Mouse (Mus musculus): ENCODE results near the gene Cdk14. TPM values are rescaled to one million over a fixed set of nuclear protein-coding genes. Genes with fewer than 3 reads are reported as not detected.

The Cdk14 gene
- polyA plus RNA-seq, 1 experiment from 2014 or later = 2.1 TPM

DNA sequence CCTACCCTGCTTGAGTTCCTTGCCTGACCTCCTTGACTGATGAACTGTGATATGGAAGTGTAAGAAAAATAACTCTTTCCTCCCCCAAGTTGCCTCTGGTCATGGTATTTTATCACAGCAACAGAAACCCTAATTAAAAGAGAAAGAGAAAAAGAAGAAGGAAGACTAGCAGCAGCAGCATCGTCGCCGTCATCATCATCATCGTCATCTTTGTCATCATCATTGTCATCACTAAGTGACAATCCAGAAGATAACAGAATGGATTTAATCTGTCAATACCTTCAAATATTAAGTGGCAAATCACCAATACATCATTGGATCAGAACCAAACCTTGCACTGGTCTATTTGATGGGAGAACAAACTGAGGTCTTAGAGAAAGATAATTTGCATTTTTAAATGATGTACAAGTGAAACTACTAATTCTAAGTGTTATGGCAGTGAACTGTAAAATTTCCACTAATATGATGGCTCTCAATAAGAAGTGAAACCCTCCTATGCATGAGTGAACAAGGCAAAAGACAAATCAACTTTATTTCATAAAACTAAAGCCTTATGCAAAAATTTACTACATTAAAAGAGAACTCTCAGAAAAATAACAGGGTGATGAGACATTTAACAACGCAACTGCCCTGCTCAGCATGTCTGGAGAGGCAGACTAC is 225.4 kb downstream of the Cdk14 start:
- no peak for DNase-seq (ENCODE audit: low spot score)

DNA sequence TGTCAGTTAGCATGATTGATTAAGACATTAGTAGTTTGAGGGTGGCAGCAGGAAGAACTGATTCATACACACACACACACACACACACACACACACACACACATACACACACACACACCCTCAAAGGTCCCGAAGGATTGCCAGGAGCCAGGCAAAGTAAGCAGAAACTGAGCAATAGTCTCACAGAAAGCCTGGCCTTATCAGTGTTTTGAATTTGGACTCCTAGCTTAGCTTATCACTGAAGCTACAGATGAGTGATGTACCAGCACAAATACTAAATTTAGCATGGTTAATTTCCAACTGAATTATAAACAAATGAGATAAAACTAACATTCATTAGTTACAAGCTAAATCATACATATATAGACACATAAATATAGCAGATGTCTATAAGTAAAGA is 230.5 kb downstream of the Cdk14 start:
- DNase-seq (ENCODE audit: low spot score) = no peak

DNA sequence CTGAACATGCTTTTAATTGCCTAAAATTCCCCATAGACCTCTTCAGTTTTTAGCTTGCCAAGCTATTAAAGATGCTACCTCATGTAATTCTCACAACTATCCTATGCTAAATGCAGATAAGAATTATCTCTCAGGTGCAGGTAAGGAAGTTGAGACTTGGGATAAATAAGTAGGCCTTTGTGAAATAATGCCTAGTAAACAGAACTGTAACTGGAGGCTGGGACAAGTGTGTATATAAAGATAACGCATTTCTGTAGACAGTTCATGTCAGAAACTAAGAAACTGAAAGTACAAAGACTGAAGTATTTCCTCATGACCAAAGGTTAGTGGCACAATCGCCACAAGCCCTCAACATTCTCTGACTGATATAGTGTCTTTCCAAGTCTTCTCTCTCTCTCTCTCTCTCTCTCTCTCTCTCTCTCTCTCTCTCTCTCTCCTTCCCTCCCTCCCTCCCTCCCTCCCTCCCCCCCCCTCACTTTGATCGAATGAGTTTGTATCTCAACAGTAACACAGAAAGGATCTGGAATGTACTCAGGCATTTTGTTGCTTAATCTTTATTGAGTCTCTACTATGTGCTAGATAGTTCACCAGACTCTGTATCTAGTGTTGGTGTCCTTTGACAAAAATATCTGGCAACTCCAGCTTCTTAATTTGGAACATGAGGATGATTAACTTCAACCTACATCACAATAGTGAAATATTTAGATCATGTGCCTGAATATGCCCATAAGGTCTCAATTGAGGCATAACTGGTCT is 233.9 kb downstream of the Cdk14 start:
- no peak for DNase-seq (ENCODE audit: low spot score)

DNA sequence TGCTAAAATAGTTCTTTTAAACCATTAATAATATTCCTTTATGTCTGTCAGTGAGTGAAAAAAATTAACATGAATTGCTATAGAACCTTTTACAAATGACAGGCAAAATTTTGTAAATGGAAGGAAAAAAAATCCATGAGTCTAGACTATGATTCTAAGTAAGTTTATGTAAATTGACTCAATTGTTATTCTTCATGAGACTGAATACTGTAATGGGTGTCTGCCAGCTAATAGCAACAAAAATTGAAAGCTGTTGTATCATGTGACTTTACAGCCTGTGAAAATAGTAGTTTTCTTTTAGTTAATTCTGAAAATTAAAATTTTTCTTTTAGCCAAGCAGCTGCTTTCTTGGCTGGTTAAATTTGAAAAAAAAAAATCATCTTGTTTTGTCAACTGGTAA is 234.6 kb downstream of the Cdk14 start:
- no peak for DNase-seq (ENCODE audit: low spot score)

DNA sequence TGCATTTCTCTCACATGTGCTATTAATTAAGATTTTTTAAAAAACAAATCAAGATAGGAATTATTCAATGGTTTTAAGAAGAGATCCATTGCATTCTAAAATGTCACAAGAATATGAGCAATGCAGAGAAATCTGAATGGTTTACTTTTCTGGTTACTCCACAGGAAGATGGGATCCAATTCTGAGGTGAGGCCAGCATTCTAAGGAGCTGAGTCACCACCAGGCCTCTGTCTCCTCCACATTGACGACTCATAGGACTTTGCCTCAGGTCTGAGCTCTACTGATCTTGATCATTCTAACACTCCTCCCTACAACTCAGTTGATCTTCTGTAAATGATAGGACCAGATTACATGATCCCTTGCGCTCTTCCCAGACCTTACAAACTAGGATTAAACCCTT is 239.4 kb downstream of the Cdk14 start:
- no peak for DNase-seq (ENCODE audit: low spot score)

DNA sequence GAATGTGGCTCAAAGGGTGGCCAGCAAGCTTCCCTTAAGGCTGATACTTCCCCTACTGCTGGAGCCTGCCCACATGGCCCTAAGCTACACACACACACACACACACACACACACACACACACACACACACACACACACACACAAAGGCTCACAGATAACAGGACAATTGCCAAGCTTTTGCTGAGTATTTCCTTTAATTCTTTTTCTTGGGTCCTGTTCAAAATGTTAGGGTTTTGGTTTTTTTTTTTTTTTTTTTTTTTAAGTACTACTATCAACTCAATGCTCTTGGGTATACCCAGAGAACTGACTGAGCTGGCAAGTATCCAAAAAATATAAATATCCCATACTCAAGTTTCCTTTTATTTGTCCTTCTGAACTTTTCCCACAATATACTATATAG is 239.8 kb downstream of the Cdk14 start:
- no peak for DNase-seq (ENCODE audit: low spot score)

DNA sequence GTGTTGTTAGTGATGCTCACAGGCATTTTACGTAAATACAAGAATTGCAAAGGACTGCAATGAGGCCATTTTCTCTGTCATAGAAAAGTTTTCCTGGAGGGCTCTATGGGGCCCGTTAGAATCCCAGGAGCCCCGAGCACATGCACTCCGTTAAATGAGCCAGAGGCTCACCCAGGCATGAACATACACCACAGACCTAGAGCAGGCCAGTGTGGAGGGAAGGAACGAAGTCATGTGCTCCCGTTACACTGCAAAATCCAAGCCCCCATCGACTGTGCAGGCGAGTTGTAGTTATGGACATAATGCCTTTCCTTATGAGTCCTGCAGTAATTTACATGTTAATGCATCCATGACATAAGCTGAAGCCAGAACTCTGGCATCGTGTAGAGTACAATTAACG is 244.1 kb downstream of the Cdk14 start:
- no peak for DNase-seq (ENCODE audit: low spot score)

DNA sequence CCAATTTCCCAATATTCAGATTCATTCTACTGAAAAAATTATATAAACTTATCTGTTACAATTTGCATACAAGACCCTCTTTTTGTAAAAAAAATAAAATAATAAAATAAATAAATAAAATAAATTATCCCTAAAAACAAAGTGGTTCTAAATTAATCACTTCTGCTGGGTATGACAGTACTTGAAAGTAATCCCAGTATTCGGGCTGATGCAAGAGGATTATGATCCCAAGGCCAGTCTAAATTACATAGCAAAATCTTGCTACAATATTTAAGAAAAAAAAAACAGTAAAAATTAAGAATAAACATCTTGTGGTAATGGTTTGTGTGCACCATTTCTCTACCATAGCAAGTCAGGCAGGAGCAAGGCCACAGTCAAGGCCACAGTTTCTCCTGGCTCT is 244.5 kb downstream of the Cdk14 start:
- DNase-seq (ENCODE audit: low spot score) = no peak

DNA sequence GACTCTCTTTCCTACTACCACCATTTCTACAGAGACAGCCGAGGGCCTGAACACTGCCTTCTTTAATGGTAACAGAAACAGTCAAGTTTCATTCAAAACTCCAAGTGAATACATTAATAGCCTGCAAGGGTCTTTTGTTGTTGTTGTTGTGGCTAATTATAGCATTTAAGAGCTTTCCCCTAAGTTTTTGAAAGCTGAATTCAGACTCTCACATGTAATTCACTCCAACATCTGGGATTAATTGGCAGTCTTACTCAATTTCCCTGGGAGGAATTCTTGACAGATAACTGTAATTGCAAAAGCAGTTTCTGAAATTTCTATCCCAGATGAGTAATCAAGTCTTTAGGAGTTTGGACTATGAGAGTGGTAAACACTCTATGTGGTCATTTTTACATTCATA is 245.0 kb downstream of the Cdk14 start:
- DNase-seq (ENCODE audit: low spot score) = no peak

DNA sequence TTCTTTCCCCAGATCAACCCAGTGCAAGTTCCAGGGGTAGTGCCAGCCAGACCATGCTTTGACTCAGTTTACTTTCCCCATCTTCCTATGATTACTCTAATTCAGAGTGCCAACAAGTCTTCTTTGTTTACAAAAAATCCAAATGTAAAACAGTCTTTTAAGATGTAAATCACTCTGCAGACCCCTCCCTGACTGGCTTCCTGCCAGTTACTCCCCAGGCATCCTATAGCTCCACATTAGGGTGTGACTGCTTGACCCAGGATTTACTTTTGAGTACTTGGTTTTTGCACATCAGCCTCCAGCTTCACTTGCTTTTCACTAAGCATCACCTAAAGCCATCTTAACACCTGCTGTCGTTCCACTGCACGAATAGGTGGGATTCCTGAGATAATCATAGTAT is 254.0 kb downstream of the Cdk14 start:
- no peak for DNase-seq (ENCODE audit: low spot score)

DNA sequence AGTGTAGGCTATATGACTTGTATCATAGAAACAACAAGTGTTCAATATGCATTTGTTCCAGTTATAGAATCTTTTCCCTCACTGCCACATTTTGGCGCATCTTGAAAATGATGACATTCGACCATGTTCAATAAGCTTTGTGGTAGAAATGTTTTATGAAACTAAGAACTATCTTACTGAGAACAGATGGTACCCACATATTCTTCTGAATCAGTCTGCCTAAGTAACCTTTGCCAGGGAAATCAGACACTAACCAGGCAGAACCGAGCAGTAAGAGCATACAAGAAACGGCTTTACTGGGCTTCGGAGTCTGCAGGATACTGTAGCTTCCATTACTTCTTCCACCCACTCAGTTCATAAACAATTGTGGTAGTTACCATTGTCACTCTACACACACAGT is 255.8 kb downstream of the Cdk14 start:
- no peak for DNase-seq (ENCODE audit: low spot score)

DNA sequence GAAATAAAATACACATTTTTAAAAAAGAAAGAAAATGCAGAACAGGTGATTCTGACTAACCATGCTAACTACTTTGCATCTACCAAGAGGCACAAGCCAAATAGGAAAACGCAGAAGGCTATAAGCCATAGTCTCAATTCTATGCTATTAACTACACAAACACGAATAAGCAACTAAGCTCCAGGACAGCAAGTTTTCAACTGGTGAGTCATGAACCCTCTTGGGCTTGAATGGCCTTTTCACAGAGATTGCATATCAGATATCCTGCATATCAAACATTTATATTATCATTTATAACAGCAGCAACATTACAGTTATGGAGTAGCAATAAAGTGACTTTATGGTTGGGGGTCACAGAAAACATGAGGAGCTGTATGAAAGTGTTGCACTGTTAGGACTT is 256.3 kb downstream of the Cdk14 start:
- no peak for DNase-seq (ENCODE audit: low spot score)

DNA sequence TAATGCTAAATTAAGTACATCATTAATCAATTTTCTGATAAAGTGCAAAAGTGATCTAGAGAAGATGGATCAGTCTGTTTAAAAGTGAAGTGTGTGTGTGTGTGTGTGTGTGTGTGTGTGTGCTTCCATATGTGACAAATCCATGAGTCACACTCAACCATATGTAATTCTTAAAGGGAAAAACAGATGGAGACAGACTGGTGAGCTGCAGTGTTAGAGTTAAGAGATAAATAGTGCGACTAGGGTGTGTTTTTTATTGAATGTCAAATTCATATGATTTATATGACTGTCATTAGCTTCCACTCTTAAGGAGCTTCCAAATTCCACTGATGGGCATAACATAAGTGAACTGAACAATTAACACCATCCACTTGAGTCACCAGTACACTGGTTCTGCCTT is 260.6 kb downstream of the Cdk14 start:
- DNase-seq (ENCODE audit: low spot score) = no peak

DNA sequence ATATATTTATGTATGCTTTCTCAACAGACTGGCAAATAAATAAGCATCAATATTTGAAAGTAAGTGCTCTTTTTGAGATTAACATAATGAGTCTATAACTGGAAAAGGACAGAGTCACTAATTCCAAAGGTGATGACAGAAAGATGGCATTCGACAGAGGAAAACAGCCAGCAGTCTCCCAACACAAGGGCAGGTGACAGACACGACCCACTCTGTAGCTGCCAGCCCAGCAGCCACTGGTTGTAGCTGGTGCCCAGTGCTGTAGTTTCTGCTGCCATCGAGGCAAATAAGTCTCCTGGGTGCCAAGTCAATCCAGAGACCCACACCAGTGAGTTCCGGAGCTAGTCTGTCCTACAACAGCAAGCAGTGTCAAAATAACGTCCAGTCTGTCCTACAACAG is 280.3 kb downstream of the Cdk14 start:
- DNase-seq (ENCODE audit: low spot score) = no peak

DNA sequence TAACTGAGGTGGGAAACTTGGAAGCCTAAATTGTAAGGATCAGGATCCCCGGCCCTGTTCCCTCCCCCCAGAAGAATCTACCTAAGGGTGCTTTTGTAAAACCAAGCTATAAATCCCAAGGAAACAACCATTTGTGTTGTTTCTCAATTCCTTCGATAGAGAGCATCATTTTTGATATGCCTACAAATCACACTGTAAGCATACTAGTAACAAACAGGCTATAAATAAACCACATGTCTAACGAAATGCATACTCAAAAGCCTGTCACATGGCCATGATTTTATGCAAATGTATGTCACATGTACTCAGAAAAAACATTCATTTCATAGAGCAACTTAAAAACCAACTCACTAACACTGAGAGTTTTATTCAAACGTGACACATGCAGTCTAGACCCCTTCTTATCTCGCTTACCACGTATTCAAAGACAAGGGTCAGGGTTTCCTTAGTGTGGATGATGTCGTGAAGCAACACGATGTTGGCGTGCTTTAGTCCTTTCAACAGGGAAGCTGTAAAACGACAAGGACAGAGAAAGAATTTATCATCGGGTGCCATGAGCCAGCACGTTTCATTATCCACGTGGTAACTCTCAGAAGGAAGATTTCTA is 285.1 kb downstream of the Cdk14 start:
- DNase-seq (ENCODE audit: low spot score) = no peak

DNA sequence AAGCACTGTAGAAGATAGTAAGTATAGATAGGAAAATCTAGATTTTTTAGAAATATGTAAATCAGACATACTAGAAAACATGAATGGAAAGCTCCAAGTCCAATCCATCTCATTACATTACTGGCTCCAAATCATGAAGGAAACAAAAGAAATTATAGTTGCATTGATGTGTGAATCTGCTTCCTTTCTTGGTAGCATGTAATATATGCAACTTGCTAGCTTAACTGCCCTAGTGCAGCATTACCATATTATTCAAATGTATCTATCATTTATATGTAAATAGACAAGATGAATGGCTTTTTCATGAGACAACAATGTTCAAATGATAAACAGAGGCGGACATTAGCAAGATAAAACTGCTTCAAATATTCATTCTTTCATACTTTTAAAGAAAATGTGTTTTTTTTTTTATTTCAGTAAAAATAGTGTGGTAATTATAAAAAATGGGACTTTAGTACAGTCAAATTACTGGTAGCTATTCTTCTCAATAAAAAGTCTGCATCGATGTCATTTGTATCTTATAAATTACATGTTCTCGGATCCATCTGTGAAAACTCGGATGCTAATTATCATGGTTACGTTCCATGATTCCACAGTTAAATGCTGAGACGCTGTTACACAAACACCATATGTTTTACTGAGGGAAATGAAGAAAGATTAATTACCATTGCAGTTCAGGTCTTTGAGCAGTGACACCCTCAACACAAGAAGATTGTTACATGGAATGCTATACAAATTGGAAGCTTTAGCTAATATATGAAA is 285.8 kb downstream of the Cdk14 start:
- DNase-seq (ENCODE audit: low spot score) = no peak

DNA sequence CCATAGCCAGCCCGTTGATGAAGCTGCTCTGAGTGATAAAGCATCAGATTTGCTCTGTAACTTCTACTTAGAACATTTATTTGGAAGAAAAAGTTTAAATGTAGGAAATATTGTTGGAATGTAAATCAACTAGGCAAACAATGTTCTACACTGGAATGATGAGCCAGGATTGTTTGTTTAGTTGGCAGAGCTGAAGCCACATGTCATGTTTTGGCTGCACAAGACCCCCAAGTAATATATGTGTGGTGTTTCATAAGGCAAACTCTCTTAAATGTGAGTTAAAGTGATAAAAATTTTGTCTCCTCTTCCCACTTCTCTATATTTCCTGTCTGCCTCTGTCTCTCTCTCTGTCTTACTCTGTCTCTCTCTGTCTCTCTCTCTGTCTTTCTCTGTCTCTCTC is 291.3 kb downstream of the Cdk14 start:
- DNase-seq (ENCODE audit: low spot score) = no peak

DNA sequence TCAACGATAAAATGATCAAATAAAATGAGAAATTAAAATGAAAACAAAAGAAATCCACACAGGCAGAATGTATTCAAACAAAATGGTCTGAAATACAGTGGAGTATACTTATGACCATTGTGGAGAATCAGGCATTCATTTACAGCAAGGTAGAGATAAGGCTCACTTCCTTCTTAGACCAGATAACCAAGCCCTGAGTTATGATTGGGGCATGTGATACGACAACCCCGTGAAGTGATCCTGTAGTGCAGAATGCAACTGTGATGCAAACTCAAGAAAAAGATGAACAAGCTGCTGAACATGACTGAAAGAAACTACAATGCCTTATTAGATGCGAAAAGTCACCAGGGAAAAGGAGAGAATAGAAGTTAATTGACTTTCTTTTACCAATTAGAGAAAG is 295.5 kb downstream of the Cdk14 start:
- DNase-seq (ENCODE audit: low spot score) = no peak

DNA sequence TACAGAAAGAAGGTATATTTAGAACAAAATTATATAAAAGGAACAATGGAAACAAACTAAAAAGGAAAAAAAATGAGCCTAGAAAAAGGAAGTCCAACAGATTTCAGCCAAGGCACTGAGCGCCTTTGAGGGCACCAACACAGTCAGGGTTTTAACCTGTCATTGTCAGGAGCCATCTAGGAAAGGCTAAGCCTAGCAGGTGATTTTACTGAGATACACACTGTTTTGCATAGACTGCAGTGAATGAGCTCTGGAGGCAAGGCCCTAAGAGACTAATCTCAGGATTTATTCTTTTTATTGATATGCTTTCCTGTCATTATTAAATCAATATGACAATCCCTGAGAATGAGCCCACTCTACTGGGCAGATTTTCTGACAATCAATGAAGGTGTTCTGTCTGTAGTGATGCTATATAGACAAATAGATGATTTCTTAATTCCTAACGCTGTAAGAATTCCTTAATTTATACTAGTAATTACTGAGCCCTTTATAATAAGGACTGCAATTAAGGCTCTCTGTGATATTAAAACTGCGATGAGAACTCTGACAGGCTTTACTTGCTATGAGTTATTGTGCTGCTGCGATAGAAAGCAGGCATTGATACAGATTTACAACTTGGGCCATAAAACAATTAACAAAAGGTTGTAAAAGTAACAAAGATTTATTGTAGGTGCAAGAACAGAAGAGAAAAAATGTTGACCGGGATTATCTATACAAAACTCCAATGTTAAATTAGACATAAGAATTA is 303.2 kb downstream of the Cdk14 start:
- no peak for DNase-seq (ENCODE audit: low spot score)

DNA sequence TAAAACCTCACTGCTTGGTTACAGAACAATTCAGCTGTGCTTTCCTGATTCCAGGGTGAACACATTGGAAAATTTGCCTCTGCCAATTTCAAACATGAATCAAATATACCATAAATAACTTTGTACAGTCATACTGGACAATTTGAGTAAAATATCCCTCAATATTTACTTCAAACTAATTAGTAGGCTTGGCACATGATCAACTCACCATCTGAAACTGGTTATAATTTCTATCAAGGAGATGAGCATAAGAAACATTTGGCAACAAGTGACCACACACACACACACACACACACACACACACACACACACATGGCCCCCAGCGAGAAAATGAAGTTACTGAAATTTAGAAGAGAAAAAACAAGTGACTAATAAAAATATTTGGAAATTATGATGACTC is 304.6 kb downstream of the Cdk14 start:
- no peak for DNase-seq (ENCODE audit: low spot score)

DNA sequence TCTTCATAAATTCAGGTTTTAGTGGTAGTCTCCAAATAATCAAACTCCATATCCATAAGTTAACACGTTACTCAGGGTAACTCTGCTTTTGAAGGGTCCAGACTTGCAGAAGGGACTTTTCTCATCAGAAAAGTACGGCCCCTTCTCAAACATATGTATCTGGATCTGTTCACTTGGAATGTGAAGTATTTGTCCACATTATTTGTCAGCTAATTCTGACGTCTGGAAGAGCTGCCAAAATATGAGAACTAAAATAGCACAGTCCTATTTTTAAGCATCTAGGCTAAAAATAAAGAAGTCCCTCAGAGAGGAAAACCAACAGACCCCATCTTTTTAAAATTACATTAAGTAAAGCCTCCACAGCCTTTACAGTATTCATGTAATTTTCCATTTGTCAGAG is 310.5 kb downstream of the Cdk14 start:
- DNase-seq (ENCODE audit: low spot score) = no peak

Data from thymus, postnatal 0 days (tissue).